Mouse (Mus musculus): ENCODE data around the gene Zfyve9.

DNA sequence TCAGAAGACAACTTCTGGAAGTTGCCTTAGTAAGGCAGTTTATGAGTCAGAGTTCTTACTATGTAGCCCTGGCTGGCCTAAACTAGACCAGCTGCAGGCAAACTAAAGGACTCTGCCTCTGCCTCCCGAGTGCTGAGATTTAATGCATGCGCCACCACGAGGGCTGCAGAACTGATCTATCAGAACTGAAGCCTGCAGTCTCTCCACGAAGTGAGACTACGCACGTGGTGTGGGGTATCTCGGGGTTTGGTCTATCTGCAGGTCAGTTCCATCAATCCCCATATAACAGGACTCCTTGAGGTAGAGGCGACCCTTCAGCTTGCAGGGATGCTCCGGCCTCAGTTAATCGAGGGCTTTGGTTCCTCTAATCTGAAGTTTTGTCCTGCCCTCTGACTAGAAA lies 161.4 kb downstream of the Zfyve9 start:
- TF ChIP-seq POLR2A (IDR thresholded peaks at IDR 0.05; ENCODE audit: control insufficient read depth, low read depth, low read length) (no peak), CTCF (IDR thresholded peaks at IDR 0.05; ENCODE audit: control insufficient read depth, insufficient read depth, insufficient replicate concordance, low read depth, low read length) (no peak)
